Mouse (Mus musculus) intestine, embryonic 15.5 days (tissue): ENCODE results near the gene Akr7a5. TPM values are rescaled to one million over a fixed set of nuclear protein-coding genes. Genes with fewer than 3 reads are reported as not detected.

Experiments
- polyA plus RNA-seq: library from polyadenylated mRNA; unstranded; fragments of >200 nt; fragmentation: Nextera tagmentation; extraction: Ambion mirVana; gene quantifications from 2 replicates; pipeline ENCODE4 v1.2.1, GENCODE M21; 2015

The Akr7a5 gene
- polyA plus RNA-seq, 1 experiment from 2014 or later: 170 TPM

Other genes with a start within 250 kb of the Akr7a5 start
- gene Htr6, start 235.2 kb upstream of the Akr7a5 start, polyA plus RNA-seq: 0.14 and 0.18 TPM in 2 replicates
- 49.5 and 49.9 TPM in 2 replicates for gene Nbl1, start 217.8 kb upstream of the Akr7a5 start, polyA plus RNA-seq
- 640 and 702 TPM in 2 replicates for gene Minos1, start 179.6 kb upstream of the Akr7a5 start, polyA plus RNA-seq
- gene Capzb, start 117.8 kb upstream of the Akr7a5 start, polyA plus RNA-seq: 410 and 425 TPM in 2 replicates
- 19.3 and 23.3 TPM in 2 replicates for gene Pqlc2, start within 50 bp of the Akr7a5 start, polyA plus RNA-seq
- gene Mrto4, start 41.8 kb downstream of the Akr7a5 start, polyA plus RNA-seq: 119 and 122 TPM in 2 replicates
- 21.2 TPM in 2 replicates for gene Emc1, start 41.8 kb downstream of the Akr7a5 start, polyA plus RNA-seq
- 52.7 and 59.0 TPM in 2 replicates for gene Ubr4, start 41.9 kb downstream of the Akr7a5 start, polyA plus RNA-seq
- gene Iffo2, start 219.8 kb downstream of the Akr7a5 start, polyA plus RNA-seq: 2.9 and 3.2 TPM in 2 replicates